Mouse (Mus musculus): ENCODE data around the gene Eefsec.

The Eefsec gene

GRCm38 (mm10) chr6:88340761-88341160 is 105.6 kb downstream of the Eefsec start:
- no peak for DNase-seq

GRCm38 (mm10) chr6:88329336-88329735 is 117.0 kb downstream of the Eefsec start:
- DNase-seq, result no peak

GRCm38 (mm10) chr6:88321879-88322278 is 124.5 kb downstream of the Eefsec start:
- DNase-seq, result no peak

GRCm38 (mm10) chr6:88321253-88321652 is 125.1 kb downstream of the Eefsec start:
- no peak for DNase-seq

- no peak for DNase-seq
These were observed 126.6 kb downstream of the Eefsec start for GRCm38 (mm10) chr6:88319735-88320134.

- DNase-seq, result no peak
These were observed 131.0 kb downstream of the Eefsec start for GRCm38 (mm10) chr6:88315295-88315694.

GRCm38 (mm10) chr6:88313937-88314336 is 132.4 kb downstream of the Eefsec start:
- no peak for DNase-seq

- no peak for DNase-seq
These were observed 134.7 kb downstream of the Eefsec start for GRCm38 (mm10) chr6:88311593-88311992.

GRCm38 (mm10) chr6:88306100-88306746 is 140.1 kb downstream of the Eefsec start:
- no peak for DNase-seq

- DNase-seq, result no peak
These were observed 145.1 kb downstream of the Eefsec start for GRCm38 (mm10) chr6:88301234-88301633.

- DNase-seq, result no peak
These were observed 146.8 kb downstream of the Eefsec start for GRCm38 (mm10) chr6:88299491-88299890.

- no peak for DNase-seq
These were observed 153.9 kb downstream of the Eefsec start for GRCm38 (mm10) chr6:88292274-88292909.

- DNase-seq, result no peak
These were observed 156.1 kb downstream of the Eefsec start for GRCm38 (mm10) chr6:88290129-88290766.

GRCm38 (mm10) chr6:88278141-88278540 is 168.2 kb downstream of the Eefsec start:
- no peak for DNase-seq

GRCm38 (mm10) chr6:88277242-88277641 is 169.1 kb downstream of the Eefsec start:
- no peak for DNase-seq

- no peak for DNase-seq
These were observed 170.1 kb downstream of the Eefsec start for GRCm38 (mm10) chr6:88276221-88276620.

GRCm38 (mm10) chr6:88274623-88275022 is 171.7 kb downstream of the Eefsec start:
- DNase-seq, result no peak

GRCm38 (mm10) chr6:88267970-88268369 is 178.4 kb downstream of the Eefsec start:
- no peak for DNase-seq

- DNase-seq, result no peak
These were observed 179.3 kb downstream of the Eefsec start for GRCm38 (mm10) chr6:88267068-88267467.

- no peak for DNase-seq
These were observed 180.3 kb downstream of the Eefsec start for GRCm38 (mm10) chr6:88266055-88266454.

GRCm38 (mm10) chr6:88265355-88265754 is 181.0 kb downstream of the Eefsec start:
- no peak for DNase-seq

- DNase-seq, result no peak
These were observed 184.2 kb downstream of the Eefsec start for GRCm38 (mm10) chr6:88262160-88262559.

- DNase-seq, result no peak
These were observed 185.7 kb downstream of the Eefsec start for GRCm38 (mm10) chr6:88260645-88261044.

GRCm38 (mm10) chr6:88259621-88260020 is 186.7 kb downstream of the Eefsec start:
- DNase-seq, result no peak
